Mouse (Mus musculus): ENCODE measurements around the gene Mettl7a3.
"Not testable (repeated sequence)": the region's sequence is repeated elsewhere in the genome, so short reads cannot be mapped to it uniquely, and the experiment has no call there.

Mettl7a3 gene

GRCm38 (mm10) chr15:100330739-100331138 is 4.0 kb upstream of the Mettl7a3 start:
- DNase-seq (ENCODE audit: low spot score) = no peak

GRCm38 (mm10) chr15:100332077-100332961 is 2.4 kb upstream of the Mettl7a3 start:
- DNase-seq (ENCODE audit: low spot score) = not testable (repeated sequence)

GRCm38 (mm10) chr15:100337328-100337727 is 2.6 kb downstream of the Mettl7a3 start:
- not testable (repeated sequence) for DNase-seq (ENCODE audit: low spot score)

DNA sequence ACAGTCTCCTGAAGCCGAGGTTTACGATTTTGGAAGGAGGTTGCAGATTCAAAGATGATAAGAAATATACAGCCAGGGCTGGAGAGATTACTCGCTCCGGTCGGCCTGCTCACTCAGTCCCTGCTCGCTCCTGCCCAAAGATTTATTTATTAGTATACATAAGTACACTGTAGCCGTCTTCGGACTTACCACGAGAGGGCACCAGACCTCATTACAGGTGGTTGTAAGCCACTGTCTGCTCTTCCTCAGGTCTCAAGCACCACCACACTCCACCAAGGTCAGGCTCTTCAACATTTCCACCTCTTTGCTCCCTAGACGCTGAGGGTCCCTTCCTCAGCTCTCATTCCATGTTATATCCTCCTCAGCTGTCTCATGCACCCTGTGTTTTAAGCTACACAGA is 3.1 kb downstream of the Mettl7a3 start:
- DNase-seq (ENCODE audit: low spot score) = not testable (repeated sequence)

DNA sequence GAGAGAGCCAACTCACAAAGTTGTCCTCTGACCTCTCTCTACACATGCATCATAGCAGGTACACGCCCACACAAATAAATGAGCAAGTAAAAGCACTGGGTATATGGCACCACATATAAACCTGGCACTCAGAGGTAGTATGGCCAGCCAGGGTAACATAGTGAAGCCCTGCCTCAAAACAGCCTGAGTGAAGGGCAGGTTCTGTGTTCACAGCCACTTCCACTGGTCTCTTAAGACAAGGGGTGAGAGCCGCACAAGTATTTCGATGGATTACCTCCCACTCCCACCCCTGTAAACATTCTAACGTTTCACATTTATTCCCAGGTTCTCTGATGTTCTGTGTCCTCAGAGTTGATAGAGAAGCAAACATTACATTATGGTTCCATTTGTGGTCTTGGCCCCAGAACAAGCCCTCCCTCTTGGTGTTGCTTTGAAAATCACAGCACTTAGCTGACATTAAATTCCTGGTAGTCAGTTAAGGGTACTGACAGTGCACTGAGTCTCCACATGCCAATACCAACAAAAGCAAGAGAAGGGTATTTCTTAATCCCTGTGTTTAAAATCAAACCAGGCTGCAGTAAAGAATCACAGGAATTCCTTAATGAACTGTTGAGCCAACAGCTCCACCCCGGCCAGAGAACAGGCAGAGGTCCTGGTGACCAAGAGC is 6.7 kb downstream of the Mettl7a3 start:
- DNase-seq (ENCODE audit: low spot score) = not testable (repeated sequence)

DNA sequence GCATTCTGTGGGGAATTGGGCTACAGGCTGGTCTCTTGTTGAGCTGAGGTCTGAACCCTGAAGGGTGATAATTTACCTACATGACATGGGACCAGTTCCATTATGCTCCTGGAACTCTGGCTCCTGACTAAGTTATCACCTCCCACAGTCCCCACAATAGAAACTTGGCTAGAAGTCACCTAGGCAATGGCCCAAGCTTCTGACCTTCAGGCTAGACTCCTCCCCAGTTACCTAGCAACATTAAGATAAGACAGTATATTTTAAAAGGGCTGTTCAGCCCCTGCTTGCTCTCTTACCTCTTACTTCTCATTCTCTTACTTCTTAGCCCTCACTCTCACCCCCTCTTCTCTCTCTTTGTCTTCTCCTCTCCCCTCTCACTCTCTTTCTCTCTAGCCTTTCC is 10.8 kb downstream of the Mettl7a3 start:
- no peak for DNase-seq (ENCODE audit: low spot score)

GRCm38 (mm10) chr15:100346761-100347160 is 12.0 kb downstream of the Mettl7a3 start:
- DNase-seq (ENCODE audit: low spot score) = no peak

GRCm38 (mm10) chr15:100349496-100349895 is 14.8 kb downstream of the Mettl7a3 start:
- DNase-seq (ENCODE audit: low spot score) = no peak

DNA sequence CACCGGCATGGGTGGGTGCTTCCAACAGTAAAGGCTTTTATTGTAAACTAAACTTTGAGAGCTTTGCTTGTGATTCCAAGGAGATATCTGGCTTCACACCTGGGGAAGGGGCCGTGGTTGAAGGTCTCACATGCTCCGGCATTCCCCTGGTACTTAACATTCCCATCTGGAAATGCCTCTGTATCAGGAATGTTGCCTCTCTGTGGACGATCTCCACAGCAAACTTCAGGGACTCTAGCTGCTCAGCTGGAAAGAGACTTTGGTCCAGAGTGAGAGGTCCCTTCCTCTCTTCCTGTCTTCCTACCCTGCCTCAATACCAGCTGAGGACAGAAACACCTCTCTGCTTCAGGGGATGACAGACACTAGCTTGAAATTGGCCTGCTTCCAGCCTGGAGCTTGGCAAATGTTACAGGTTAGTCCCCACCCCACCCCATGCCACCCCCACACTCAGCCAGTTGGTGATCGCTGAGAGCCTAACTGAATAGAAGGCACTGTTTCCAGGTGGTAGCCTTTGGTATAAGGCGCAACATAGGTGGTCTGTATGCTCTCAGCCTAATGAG is 16.9 kb downstream of the Mettl7a3 start:
- DNase-seq (ENCODE audit: low spot score) = no peak

DNA sequence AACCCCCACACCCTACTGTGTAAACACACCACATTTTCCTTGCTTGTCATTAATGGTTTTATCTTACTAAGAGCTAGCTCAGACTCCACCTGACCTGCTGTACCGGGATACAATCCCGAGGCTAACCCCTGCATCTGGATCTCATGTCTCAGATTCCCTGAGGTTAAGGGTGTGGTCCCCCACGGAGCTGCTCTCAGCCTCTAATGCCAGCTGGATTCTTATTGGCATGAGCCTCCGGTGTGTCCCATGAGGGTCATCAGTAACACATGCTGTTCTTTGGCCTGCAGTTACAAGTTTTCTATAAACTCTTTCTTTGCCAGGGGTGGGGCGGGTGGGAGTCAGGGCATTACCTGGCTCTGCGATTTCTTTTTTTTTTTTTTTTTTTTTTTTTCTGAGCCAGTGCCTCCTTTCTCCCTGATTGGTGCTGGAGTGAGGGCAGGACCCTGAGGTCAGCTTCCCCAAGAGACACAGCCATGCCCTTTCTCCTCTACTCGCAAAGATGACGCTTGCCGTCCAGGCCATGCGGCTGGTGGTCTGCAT is 18.1 kb downstream of the Mettl7a3 start, which contains the start of the genes Methig1 and Mettl7a2:
TSS of gene Methig1 (plus strand) at position 439 of the 540 bp plus-strand sequence.
TSS of gene Mettl7a2 (plus strand) at position 490 of the 540 bp plus-strand sequence.
- DNase-seq (ENCODE audit: low spot score) = no peak

GRCm38 (mm10) chr15:100353399-100353798 is 18.7 kb downstream of the Mettl7a3 start:
- DNase-seq (ENCODE audit: low spot score) = not testable (repeated sequence)

DNA sequence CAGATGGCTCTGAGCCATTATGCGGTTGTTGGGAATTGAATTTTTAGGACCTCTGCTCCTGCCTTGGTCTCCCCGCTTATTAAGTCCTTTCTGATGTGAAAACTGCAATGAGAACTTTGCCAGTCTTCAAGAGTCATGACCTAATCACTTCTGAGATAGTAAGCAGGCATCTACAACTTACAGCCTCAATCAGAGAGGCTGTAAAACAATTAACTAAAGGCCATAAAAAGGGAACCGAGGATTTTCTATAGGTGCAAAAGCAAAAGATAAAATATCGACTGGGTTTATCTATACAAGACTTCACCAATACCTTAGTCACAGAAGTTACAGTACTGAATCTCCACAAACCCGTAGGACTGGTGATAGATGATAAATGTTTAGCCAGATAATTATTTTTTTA is 21.1 kb downstream of the Mettl7a3 start:
- no peak for DNase-seq (ENCODE audit: low spot score)

- no peak for DNase-seq (ENCODE audit: low spot score)
Measured at GRCm38 (mm10) chr15:100364242-100364641, 29.5 kb downstream of the Mettl7a3 start, which contains the start of gene Higd1c. Gene Higd1c, plus strand, starts transcription at chr15:100364542.

DNA sequence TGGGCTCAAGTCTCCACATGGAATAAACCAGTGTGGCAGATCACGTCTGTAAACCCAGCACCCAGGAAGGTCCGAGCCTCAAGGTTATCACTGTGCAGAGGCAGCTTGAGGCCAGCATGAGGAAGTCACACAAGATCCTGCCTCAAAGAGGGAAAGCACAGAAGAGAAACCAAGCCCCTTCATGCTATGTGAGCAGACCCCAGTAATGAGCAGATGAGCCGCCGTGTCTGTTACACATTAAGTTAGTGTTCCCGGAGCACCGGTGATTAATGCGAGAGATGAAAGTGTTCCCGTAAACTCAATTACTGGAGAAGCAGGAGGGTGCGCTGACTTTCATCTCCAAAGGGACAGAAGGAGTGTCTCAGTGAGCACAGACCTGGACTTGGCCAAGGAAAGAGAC is 31.2 kb downstream of the Mettl7a3 start:
- DNase-seq (ENCODE audit: low spot score) = not testable (repeated sequence)

- DNase-seq (ENCODE audit: low spot score) = no peak
Measured at GRCm38 (mm10) chr15:100367119-100367518, 32.4 kb downstream of the Mettl7a3 start.

DNA sequence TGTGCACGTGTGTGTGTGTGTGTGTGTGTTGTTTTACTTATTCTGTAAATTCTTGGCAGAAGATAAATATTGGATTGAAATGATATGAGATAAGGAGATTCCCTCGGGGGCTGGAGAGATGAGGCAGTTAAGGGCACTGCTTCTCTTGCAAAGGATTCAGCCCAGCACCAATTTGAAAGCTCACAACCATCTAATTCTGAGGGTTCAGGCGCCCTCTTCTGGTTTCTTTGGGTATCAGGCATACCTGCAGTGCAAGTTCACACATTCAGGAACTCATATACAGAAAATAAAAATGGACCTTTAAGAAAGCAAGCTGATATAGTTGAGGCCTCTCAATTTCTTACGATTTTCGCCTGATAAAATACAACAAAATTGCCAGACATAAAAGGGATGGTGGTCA is 40.3 kb downstream of the Mettl7a3 start:
- no peak for DNase-seq (ENCODE audit: low spot score)

- not testable (repeated sequence) for DNase-seq (ENCODE audit: low spot score)
Measured at GRCm38 (mm10) chr15:100377847-100378505, 43.2 kb downstream of the Mettl7a3 start.

DNA sequence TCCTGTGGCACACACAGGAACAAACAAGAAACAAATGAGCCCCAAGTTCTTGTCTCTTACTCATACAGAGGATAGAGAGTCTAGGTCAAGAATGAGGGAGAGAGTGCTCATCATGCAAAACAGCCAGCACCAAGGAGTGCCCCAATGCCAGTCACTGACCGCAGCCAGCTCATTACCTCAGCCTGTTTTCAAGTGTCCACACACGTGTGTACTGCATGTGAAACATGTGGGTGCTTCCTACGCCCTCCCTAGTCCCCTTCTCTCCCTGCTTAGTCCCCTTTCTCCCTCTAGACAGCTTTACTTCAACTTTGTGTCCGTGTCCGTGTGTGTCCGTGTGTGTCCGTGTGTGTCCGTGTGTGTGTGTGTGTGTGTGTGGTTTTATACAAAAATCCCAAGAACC is 44.9 kb downstream of the Mettl7a3 start:
- no peak for DNase-seq (ENCODE audit: low spot score)

- DNase-seq (ENCODE audit: low spot score) = no peak
Measured at GRCm38 (mm10) chr15:100380104-100380503, 45.4 kb downstream of the Mettl7a3 start.

DNA sequence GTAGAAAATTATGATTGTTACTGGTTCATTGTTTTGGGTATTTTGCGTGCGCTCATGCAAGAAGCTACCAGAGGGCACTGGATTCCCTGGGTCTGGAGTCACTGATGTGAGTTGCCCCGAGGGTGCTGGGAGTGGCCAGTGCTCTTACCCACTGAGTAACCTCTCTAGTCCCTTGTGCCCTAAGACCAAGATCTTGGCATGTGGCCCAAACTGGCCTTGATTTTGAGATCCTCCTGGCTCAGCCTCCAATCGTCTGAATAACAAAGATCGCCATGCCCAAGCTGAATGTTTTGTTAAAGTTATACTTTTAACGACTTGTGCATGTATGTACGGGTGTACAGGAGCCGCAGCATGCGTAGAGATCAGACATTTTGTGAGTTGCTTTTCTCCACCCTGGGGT is 51.0 kb downstream of the Mettl7a3 start:
- no peak for DNase-seq (ENCODE audit: low spot score)

DNA sequence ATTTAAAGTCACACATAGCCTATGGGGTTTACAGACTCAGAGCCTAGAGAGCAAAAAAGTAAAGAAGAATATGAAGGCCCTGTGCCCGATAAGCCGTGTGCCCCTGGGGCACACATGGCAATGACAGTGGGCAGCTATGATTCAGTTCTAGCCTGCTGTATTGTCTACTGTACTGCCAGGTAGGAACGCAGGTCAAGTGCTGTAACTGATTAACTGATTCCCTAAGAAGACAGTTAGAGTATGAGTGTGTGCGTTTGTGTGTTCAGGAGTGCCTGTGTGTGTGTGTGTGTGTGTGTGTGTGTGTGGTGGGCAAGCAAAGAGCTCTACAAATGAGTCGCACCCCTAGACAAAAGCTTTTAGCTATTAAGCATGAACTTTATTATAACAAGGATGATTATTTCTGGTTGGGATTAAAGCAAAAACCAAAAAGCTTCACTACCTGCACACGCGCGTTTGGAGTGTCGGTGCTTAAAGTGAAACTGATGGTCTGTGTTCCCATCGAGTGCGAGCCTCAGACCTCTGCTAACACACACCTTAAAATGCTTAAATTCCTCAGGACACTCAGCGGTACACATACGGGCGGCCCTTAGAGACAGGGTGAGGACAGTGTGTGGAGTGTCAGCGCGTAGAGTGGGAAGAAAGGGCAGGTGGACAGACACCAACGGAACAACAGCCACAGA is 53.0 kb downstream of the Mettl7a3 start:
- no peak for DNase-seq (ENCODE audit: low spot score)
